ENCODE assay signal across 8 mouse cellular contexts in genomic region chr8:45454426-45454825, GRCm38 (mm10). TPM values are rescaled to one million over a fixed set of nuclear protein-coding genes. Genes with fewer than 3 reads are reported as not detected.
DNase-seq lines count a peak whose midpoint lies in the region; ATAC-seq lines count a peak whose summit lies in the region.

No protein-coding gene starts in this region.

- H3K27me3 ChIP-seq in midbrain, embryonic 10.5 days (ENCODE audit: low read depth, poor library complexity, severe bottlenecking), result no peaks in the 10 kb centered on the region
- H3K27me3 ChIP-seq in stomach, embryonic 15.5 days (replicated peaks), result no peaks in the 10 kb centered on the region

- peak; percentile 43; the same call in 1 of the 2 replicates for ATAC-seq in stomach, embryonic 15.5 days (ENCODE audit: insufficient read depth, low FRiP score, low read depth)

- H3K36me3 ChIP-seq in midbrain, embryonic 10.5 days, result no peaks in the 10 kb centered on the region
- no peaks in the 10 kb centered on the region for H3K36me3 ChIP-seq in stomach, embryonic 15.5 days

- no peak overlapping the region for H3K4me3 ChIP-seq in midbrain, embryonic 10.5 days
- no peak overlapping the region for H3K4me3 ChIP-seq in stomach, embryonic 15.5 days (replicated peaks)

- no peak overlapping the region for H3K9ac ChIP-seq in stomach, embryonic 15.5 days

- no peaks in the 10 kb centered on the region for H3K4me1 ChIP-seq in midbrain, embryonic 10.5 days
- H3K4me1 ChIP-seq in stomach, embryonic 15.5 days, result no peaks in the 10 kb centered on the region

- DNase-seq in spleen, postnatal 36 days (ENCODE audit: low spot score in 2 of 2), result peak; percentile 12 to 22
- no peak for DNase-seq in spleen, postnatal 4 days (ENCODE audit: low spot score in 2 of 2)
- DNase-seq in cerebellum, adult 9-10 months, result peak; percentile 72
- DNase-seq in frontal cortex, postnatal 14 days (ENCODE audit: low spot score in 2 of 2), result peak; percentile 35 to 46
- peak; percentile 10 for DNase-seq in induced T-regulatory cell, adult 2 months (ENCODE audit: low read depth)
- peak; percentile 28 to 63 for DNase-seq in left cerebral cortex, adult 18-20 months (ENCODE audit: low spot score in 2 of 2)
- DNase-seq in midbrain, embryonic 10.5 days (ENCODE audit: low spot score), result peak; percentile 42

- WGBS in midbrain, embryonic 10.5 days, result 66% methylated on average over 6 of the region's 6 CpGs
- 66% methylated on average over 6 of the region's 6 CpGs for WGBS in stomach, embryonic 15.5 days

- no peaks in the 10 kb centered on the region for H3K9me3 ChIP-seq in midbrain, embryonic 10.5 days (replicated peaks)
- no peaks in the 10 kb centered on the region for H3K9me3 ChIP-seq in stomach, embryonic 15.5 days

- no peak overlapping the region for H3K4me2 ChIP-seq in stomach, embryonic 15.5 days

- no peak overlapping the region for H3K27ac ChIP-seq in midbrain, embryonic 10.5 days (replicated peaks)
- H3K27ac ChIP-seq in stomach, embryonic 15.5 days, result no peak overlapping the region

RNA-seq across cellular contexts. Expression of gene Tlr3, which starts 43.5 kb away (rescaled TPM):
- 10 to 100 TPM in 1 of 2 experiments, 1 to 10 TPM in 1; 9.2 to 10.5 TPM for total RNA-seq in left cerebral cortex, adult 18-20 months (2021)
- 0.91 and 1.1 TPM in 2 replicates for polyA plus RNA-seq in midbrain, embryonic 10.5 days (2016; fragmentation: Nextera tagmentation; extraction: Ambion mirVana)
- polyA plus RNA-seq in stomach, embryonic 15.5 days (2015; fragmentation: Nextera tagmentation; extraction: Ambion mirVana), result 3.0 and 3.6 TPM in 2 replicates

RNA-seq across cellular contexts. Expression of gene Sorbs2, which starts 53.2 kb away (rescaled TPM):
- total RNA-seq in left cerebral cortex, adult 18-20 months (2021), result 100 to 1,000 TPM; 284 to 324 TPM
- polyA plus RNA-seq in midbrain, embryonic 10.5 days (2016; fragmentation: Nextera tagmentation; extraction: Ambion mirVana), result 43.8 and 52.9 TPM in 2 replicates
- 25.9 and 28.8 TPM in 2 replicates for polyA plus RNA-seq in stomach, embryonic 15.5 days (2015; fragmentation: Nextera tagmentation; extraction: Ambion mirVana)

Comparison
In these comparisons a context has a peak if more than half of its experiments do, and no peak if none do; other contexts are left out.
1. DNase-seq: peak in spleen, postnatal 36 days (2 of 2), cerebellum, adult 9-10 months (single experiment), frontal cortex, postnatal 14 days (2 of 2), induced T-regulatory cell, adult 2 months (single experiment), left cerebral cortex, adult 18-20 months (2 of 2) and midbrain, embryonic 10.5 days (single experiment); none in spleen, postnatal 4 days (0 of 2).